Mouse (Mus musculus): ENCODE data around the gene Slc7a6.

DNA sequence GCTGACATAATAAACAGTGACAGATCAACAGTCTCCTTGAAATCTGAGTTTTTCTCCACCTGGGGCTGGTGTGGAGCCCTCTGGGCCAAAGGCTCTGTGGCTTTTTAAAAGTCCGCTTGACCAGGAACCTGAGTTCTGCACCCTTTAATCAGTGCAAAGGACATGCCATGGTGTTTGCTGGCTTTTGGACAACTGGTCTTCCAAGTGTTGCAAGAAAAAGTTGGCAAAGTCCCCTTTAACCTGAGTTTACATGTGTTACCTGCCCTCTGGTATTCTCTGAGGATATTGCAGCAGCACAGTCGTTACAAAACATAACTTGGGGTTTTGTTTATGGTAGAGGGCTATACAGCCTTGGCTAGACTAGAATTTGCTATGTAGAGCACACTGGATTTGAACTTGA lies 38.2 kb upstream of the Slc7a6 start:
- TF ChIP-seq CTCF (IDR thresholded peaks at IDR 0.05; ENCODE audit: low read depth) (no peak), EP300 (IDR thresholded peaks at IDR 0.05; ENCODE audit: low read depth) (peak; percentile 87)

Measured in liver, postnatal 0 days (tissue).